Mouse (Mus musculus) ES-Bruce4 (cell line): ENCODE data around the gene Ptprj.
"Not testable (repeated sequence)": the region's sequence is repeated elsewhere in the genome, so short reads cannot be mapped to it uniquely, and the experiment has no call there.

Experiments used
- CTCF ChIP-seq: IDR thresholded peaks from one replicate; pipeline ENCODE4 v1.8.1; 2011; ENCODE audit warnings: low read depth, low read length
- EP300 ChIP-seq: IDR thresholded peaks from 2 replicates; pipeline ENCODE4 v1.6.1; 2011; ENCODE audit warnings: low read depth, low read length; ENCODE audit not compliant: insufficient read depth
- POLR2A ChIP-seq: IDR thresholded peaks from one replicate; pipeline ENCODE4 v1.8.1; 2011; ENCODE audit warnings: low read length; ENCODE audit not compliant: insufficient read depth

GRCm38 (mm10) chr2:90571399-90571798 is 9.0 kb downstream of the Ptprj start:
- TF ChIP-seq CTCF, POLR2A, EP300: not testable (repeated sequence)
